Mouse (Mus musculus): ENCODE measurements at regions not wholly inside any gene's neighbourhood (a gene's known extent, or its start where the extent isn't known, plus 50 kb on each side); places are given as distances from the start of the nearest gene placed in this dataset.
"Not testable (repeated sequence)": the region's sequence is repeated elsewhere in the genome, so short reads cannot be mapped to it uniquely, and the experiment has no call there.

DNA sequence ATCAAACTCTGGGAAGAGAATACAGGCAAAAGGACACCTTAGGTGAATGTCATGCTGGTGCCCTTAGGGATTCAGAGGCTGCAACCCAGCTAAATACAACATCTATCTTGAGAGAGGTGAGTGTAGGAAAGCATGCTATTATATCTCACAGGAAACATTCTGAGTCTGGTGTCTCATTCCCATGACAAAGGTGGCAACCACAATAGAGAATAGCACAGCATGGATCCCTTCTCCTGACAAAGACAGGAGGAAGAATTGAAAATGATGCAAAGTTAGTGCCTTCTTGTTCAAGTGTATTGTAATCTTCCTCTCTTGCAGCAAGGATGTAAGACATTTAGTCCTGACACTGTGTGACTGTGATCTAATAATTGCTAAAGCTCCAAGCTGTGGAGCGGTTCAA lies 532.8 kb downstream of the Tfec start:
- WGBS: 92% methylated on average over 1 of the region's 1 CpGs
- DNase-seq: no peak
- no peak for TF ChIP-seq CTCF (IDR thresholded peaks at IDR 0.05; ENCODE audit: insufficient read depth, low read length)
- TF ChIP-seq POLR2A (IDR thresholded peaks at IDR 0.05; ENCODE audit: borderline replicate concordance, extremely low read depth, low read depth, low read length): no peak
- Histone ChIP-seq H3K4me3 (replicated peaks; ENCODE audit: extremely low read depth, low read depth, low read length) (no peak overlapping the region), H3K4me1 (ENCODE audit: control insufficient read depth, insufficient read depth, low read length) (no peaks in the 10 kb centered on the region)

DNA sequence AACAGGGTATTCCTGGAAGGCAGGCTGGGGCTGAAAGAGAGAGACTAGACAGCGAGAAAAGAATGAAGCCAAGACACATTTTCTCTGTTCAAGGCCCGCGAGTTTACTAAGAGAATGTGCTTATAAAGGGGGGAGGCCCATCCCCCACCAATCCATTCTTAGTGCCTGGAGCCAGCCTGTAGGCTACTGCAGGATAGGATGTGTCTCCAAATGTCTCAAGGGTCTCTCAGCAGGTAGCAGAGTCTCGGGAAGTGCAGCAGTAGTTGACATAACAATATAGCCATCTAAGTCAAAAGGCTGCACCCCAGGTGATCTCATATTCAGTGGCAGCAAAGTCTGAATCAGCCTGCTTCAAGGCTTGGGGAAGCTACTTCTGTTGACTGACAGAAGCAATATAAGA lies 536.2 kb downstream of the Tfec start:
- 79% methylated on average over 4 of the region's 4 CpGs for WGBS
- no peak for TF ChIP-seq CTCF (IDR thresholded peaks at IDR 0.05; ENCODE audit: insufficient read depth, low read length)
- no peak for TF ChIP-seq POLR2A (IDR thresholded peaks at IDR 0.05; ENCODE audit: borderline replicate concordance, extremely low read depth, low read depth, low read length)

DNA sequence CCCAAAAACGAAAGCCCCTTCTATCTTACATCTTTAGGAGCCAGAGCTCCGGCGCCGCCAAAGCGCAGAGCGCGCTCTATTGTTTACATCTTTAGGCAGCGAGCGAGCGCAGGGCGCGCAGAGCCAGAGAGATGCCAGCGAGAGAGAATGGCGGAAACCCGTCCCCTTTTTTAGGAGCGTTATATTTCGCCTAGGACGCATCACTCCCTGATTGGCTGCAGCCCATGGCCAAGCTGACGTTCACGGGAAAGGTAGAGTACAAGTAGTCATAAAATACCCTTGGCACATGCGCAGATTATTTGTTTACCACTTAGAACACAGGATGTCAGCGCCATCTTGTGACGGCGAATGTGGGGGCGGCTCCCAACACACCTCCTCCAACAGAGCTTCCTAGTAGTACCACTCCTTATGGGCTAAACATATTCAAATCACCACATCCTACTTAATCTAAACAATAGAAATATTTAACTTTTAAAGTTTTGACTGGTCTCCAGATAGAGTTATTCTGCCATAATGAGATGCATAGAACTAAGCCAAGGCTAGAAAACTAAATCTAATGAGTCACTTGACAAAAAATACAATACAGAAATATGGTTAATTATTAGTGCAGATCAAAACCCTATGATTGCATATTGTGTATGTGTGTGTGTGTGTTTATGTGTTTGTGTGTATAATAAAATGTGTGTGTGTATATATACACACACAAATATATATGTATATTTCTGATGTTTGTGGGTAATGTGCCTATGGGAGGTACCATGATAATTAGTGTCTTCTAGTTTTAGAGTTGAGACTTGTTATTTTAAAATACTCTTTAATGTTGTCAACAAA lies 538.1 kb downstream of the Tfec start:
- not testable (repeated sequence) for DNase-seq; H3K4me1 ChIP-seq (ENCODE audit: control insufficient read depth, insufficient read depth, low read length); H3K4me3 ChIP-seq (replicated peaks; ENCODE audit: extremely low read depth, low read depth, low read length)
- WGBS: 64% methylated on average over 25 of the region's 25 CpGs

More for the DNA sequence above, 536.2 kb downstream of the Tfec start:
- no peak overlapping the region for H3K4me3 ChIP-seq (replicated peaks; ENCODE audit: extremely low read depth, low read depth, low read length)
- no peak for DNase-seq
- H3K4me1 ChIP-seq (ENCODE audit: control insufficient read depth, insufficient read depth, low read length): no peaks in the 10 kb centered on the region

DNA sequence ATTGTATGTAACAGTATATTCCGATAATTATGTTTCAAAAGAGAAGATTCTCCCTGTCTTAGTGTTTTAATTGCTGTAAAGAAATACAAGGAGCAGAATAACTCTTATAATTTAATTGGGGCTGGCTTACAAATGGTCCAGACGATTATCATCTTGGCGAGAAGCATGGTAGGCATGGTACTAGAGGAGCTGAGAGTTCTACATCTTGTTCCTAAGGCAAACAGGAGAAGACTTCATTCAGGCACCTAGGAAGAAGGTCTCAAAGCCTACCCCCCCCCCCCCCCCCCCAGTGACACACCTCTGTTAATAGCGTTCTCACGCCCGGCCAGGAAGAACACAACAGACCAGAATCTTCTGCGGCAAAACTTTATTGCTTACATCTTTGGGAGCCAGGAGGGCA lies 538.8 kb downstream of the Tfec start:
- WGBS: 68% methylated on average over 7 of the region's 7 CpGs
- TF ChIP-seq CTCF (IDR thresholded peaks at IDR 0.05; ENCODE audit: insufficient read depth, low read length): no peak
- Histone ChIP-seq H3K4me3 (replicated peaks; ENCODE audit: extremely low read depth, low read depth, low read length) (peak overlapping the region; percentile 5), H3K4me1 (ENCODE audit: control insufficient read depth, insufficient read depth, low read length) (no peaks in the 10 kb centered on the region)
- no peak for DNase-seq

DNA sequence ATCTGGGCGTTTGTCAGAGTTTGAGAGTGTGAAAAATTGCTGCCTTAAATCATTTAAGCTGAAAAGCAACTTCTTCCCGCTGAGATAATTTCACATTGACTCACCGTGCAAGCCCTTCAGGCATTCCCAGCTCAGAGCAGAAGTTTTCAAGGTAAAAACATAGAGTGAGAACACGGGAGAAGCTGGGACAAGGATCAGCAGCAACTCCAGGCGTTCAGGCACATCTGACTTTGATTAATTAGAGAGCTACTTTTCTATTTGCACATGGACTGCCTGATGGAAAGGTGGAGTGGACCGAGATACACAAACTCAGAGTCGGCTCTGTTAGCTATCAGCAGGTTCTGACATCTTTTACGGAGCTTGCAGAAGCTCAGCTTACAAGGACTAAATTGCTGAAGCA lies 564.6 kb downstream of the Tfec start:
- no peak overlapping the region for H3K4me3 ChIP-seq (replicated peaks; ENCODE audit: extremely low read depth, low read depth, low read length)
- DNase-seq: no peak
- no peaks in the 10 kb centered on the region for H3K4me1 ChIP-seq (ENCODE audit: control insufficient read depth, insufficient read depth, low read length)
- no peak for TF ChIP-seq POLR2A (IDR thresholded peaks at IDR 0.05; ENCODE audit: borderline replicate concordance, extremely low read depth, low read depth, low read length)
- TF ChIP-seq CTCF (IDR thresholded peaks at IDR 0.05; ENCODE audit: insufficient read depth, low read length): no peak
- WGBS: 26% methylated on average over 8 of the region's 8 CpGs

DNA sequence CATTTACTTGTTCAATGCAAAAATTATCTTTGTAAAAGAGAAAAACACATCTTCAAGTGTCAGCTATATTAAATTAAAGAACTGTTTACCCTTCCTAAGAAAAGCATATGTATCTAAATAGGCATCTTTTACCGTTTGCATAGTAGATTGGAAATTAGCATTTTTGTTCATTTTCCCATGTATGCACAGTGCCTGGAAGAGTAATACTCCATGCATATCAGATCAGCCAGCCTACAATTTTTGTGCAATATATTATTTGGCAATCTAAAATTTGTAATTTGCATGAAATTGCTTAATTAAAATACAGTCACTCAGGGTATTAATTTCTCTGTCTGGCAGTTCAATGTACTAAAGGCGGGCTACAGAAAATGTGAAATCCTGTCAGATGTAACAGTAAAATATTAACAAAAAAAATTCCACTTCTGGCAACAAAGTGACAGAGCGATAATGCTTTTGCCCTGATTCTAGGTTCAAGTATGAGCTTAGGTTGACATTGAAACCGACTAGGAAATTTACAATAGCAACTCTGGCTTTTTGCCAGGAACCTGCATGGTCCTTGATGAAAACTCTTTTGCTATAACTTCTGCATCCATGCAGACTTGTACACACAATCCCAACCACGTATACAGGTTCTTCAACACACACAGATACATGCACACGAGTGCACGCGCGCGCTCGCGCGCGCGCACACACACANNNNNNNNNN lies 583.8 kb downstream of the Tfec start:
- 85% methylated on average over 15 of the region's 15 CpGs for WGBS
- Histone ChIP-seq H3K4me1 (ENCODE audit: control insufficient read depth, insufficient read depth, low read length) (no peaks in the 10 kb centered on the region; the same call in 1 of the 2 replicates), H3K4me3 (replicated peaks; ENCODE audit: extremely low read depth, low read depth, low read length) (no peak overlapping the region)
- DNase-seq: no peak
- TF ChIP-seq POLR2A (IDR thresholded peaks at IDR 0.05; ENCODE audit: borderline replicate concordance, extremely low read depth, low read depth, low read length) (no peak), CTCF (IDR thresholded peaks at IDR 0.05; ENCODE audit: insufficient read depth, low read length) (no peak)

DNA sequence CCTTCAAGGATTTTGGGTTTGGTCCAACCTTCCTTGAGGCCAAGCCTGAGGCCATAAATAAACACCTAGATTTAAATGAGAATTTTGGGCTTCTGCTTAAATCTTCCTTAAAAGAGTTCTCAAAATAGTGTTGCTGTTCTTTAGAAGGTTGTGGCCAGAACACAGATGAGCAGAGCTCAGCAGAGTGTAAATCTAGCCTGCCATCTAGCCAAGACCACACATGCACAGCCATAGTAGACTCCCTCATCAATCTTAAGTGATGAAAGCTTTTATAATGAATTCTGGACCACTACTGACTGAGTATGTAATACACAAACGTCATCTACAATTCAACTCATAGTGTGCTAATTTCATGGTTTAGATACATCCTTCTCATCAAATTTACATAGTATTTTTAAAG lies 585.3 kb downstream of the Tfec start:
- DNase-seq: no peak
- TF ChIP-seq CTCF (IDR thresholded peaks at IDR 0.05; ENCODE audit: insufficient read depth, low read length) (no peak), POLR2A (IDR thresholded peaks at IDR 0.05; ENCODE audit: borderline replicate concordance, extremely low read depth, low read depth, low read length) (no peak)
- 34% methylated on average over 1 of the region's 1 CpGs for WGBS
- Histone ChIP-seq H3K4me1 (ENCODE audit: control insufficient read depth, insufficient read depth, low read length) (no peaks in the 10 kb centered on the region; the same call in 1 of the 2 replicates), H3K4me3 (replicated peaks; ENCODE audit: extremely low read depth, low read depth, low read length) (no peak overlapping the region)

DNA sequence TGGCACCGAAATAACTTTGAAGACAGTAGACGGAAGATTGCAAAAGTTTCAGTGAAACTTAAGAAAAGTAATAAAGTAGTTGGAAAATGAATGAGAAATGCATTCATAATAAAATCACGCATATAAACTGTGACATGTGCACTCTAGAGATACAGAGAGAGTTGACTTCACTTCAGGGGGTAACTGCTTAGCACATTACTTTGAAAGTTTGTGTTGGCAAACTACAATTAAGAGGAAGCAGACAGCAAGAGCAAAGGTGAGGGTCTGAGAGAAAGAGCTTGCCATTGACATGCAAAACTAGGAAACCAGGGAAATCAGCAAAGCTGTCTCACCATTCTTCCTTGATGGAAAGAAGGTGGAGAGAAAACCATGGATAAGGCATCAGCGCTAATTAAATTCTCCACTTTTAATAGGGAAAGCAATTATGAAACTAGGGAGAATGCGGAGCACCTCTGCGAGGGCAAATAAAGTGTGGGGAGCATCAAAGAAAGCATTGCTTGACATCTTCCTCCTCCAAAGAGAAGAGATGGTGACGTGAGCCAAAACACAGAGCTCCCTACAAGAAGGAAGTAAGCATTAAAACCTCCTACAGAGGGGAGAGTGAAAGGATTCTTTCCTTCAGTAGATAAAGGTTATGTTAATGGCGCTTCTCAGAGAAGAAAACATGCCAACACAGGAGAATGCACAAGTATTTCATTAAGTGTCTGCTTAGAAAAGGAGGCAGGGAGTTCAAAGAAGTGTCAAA lies 563.0 kb downstream of the Mdfic start:
- no peak for DNase-seq
- H3K4me1 ChIP-seq (ENCODE audit: control insufficient read depth, insufficient read depth, low read length): no peaks in the 10 kb centered on the region
- TF ChIP-seq POLR2A (IDR thresholded peaks at IDR 0.05; ENCODE audit: borderline replicate concordance, extremely low read depth, low read depth, low read length): no peak
- TF ChIP-seq CTCF (IDR thresholded peaks at IDR 0.05; ENCODE audit: insufficient read depth, low read length): no peak
- WGBS: 62% methylated on average over 8 of the region's 8 CpGs
- H3K4me3 ChIP-seq (replicated peaks; ENCODE audit: extremely low read depth, low read depth, low read length): no peak overlapping the region

DNA sequence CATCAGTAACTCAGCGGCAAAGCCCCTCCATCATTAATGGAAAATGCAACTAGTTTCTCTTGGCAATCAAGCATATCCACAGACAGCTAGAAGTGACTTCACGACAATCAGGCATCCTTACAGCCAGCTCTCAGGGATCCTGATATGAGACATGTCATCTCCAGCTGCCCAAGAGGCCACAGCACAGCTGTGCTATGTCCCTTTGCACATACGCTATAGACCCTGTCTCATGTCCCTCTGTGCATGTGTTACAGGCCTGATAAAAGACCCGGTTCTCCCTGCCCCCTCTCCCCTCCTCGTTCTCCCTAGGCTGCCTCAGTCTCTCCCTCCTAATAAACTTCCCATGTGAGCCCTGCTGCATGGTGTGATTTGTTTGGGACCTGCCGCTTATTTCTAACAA lies 561.5 kb downstream of the Mdfic start:
- Histone ChIP-seq H3K4me1 (ENCODE audit: control insufficient read depth, insufficient read depth, low read length) (no peaks in the 10 kb centered on the region), H3K4me3 (replicated peaks; ENCODE audit: extremely low read depth, low read depth, low read length) (no peak overlapping the region)
- 67% methylated on average over 6 of the region's 6 CpGs for WGBS
- TF ChIP-seq CTCF (IDR thresholded peaks at IDR 0.05; ENCODE audit: insufficient read depth, low read length): no peak
- no peak for TF ChIP-seq POLR2A (IDR thresholded peaks at IDR 0.05; ENCODE audit: borderline replicate concordance, extremely low read depth, low read depth, low read length)
- no peak for DNase-seq

All from lung, adult 2 months (tissue).